Mouse (Mus musculus): ENCODE results near the gene Itga8.

Itga8 gene

DNA sequence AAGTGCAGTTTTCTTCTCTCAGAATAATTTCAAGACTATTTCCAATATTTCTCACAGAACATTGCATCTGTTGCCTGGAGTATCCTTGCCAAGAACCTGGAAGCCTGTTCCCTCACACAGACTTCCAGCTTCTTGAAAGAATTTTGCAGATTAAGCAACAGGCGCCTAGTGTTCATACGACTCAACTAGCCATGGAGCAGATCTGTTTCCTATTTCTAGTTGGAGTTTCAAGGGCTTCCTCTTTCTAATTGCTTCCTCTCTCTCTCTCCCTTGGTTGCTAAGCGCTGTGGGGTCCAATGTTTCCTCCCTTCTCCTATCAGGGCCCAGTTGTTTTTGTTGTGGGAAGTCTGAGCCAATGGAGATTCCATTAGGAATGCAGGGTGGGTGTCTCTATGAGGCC, 7.7 kb downstream of the Itga8 start:
- no peak for DNase-seq (ENCODE audit: low read depth, low spot score)

DNA sequence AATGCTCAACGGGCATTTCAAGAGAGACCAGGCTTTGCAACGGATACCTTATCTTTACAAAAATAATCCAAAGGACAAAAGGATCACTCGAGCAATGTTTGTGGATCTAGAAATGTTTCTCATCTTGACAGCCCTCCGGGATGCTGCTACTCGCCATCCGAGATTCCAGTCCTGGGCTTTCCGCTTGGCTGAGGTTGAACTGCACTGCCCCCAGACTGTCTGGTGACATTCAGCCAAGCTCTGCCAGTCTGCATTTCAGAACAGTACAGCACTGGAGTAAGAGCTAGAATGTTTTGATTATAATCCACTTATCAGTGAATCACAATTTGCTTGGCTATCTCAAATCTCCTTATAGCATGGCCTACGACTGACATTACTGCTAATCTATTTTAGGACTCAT, 8.3 kb downstream of the Itga8 start:
- DNase-seq (ENCODE audit: low read depth, low spot score): no peak

DNA sequence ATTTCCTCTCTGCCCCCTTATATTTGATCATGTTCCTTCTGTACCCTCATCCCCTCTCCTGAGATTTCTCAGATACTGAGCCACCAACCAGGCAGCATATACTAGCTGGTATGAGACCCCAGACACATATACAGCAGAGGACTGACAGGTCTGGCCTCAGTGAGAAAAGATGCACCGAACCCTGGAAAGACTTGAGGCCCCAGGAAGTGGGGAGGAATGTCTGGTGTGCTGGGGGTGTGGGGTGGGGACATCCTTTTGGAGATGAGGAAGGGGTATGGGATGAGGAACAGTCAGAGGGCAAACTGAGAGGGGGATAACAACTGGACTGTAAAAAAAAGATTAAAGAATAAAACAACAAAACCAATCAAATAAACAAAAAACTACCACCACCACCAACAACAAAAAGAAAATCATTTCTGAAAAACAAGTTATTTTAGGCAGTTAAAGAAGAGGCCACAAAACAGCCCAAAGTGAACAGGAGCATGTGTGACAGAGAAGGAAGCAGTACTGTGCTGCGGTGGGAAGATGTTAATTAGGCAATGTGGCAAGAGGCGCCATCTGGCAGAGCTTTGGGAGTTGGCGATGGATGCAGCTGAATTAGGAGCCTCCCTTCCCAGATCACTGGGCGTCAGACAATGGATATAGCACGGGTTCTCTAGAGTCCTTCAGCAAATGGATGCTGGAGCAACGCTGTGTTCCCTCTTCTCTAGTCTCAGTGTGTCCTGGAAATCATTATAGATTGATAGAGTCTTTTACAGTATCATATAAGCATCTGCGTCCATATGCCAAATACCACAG, 9.5 kb downstream of the Itga8 start:
- DNase-seq (ENCODE audit: low read depth, low spot score): no peak

DNA sequence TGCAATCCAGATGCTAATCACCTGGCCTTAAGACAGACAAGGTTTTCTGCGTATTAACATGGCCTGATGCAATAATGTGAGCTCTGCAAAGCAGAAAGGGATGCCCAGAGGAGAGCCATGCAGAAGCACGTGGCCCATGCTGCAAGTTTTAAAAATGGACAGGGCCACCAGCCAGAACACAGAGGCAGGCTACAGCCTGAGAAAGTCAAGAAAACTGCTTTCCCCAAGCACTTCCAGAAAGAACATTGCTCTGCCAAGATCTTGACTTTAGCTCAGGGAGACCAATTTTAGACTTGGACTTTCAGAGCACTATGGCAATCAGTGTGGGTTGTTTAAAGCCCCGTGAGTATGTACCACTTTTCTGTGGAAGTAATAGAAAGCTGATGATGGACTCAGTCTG, 11.5 kb downstream of the Itga8 start:
- DNase-seq (ENCODE audit: low read depth, low spot score): no peak

DNA sequence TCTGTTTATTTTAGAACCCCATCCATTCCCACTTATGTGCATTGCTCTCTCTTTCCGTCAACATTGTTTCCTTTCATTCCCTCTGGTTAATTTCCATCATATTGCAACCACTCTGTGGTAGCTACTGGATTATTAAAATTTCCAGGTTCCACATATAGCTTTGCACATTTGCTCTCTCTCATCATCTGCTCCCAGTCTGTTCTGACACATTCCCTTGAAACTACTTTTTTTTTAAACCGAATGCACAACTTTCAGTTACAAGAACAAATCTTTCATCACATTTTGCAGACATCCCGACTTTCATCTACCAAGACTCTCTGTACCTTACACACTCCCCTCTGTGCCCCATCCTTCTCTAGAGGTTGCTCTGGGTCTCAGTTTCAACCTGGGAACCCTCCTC, 13.9 kb downstream of the Itga8 start:
- no peak for DNase-seq (ENCODE audit: low read depth, low spot score)

DNA sequence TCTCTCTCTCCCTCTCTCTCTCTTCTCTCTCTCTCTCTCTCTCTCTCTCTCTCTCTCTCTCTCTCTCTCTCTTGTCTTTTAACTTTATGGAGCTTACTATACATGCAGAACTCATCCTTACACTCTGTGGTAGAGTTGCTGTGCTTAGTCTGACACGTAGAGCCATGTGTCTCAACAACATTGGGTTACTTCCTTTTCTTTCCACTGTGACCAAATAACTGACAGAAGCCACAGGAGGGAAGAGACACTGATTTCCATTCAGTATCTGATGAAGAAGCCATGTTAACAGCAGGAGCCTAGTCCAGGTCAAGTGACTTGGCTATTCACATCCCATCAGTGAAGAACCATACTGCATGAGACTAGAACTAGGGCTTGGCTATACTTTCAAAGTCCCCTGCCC, 21.1 kb downstream of the Itga8 start:
- DNase-seq (ENCODE audit: low read depth, low spot score): no peak

DNA sequence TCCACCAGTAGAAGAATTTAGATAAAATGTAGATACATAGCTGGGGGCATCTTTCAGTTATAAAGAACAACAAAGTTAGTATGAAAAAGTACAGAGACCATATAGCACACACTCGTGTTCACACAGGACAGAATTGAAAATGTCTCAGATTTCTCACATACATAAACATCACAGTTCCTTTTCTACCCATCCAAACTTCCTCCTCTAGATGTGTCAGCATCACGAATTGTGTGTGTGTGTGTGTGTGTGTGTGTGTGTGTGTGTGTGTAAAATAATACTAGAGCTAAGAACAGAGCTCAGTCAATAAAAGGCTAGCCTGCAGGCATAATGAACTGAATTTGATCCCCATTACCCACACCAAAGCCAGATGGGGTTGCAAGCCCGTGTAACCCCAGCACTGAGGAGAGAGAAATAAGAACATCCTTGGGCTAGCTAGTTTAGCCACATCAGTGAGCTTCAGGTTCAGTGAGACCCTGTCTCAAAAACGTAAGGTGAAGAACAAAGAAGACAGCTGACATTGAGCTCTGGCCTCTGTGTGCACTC, 22.6 kb downstream of the Itga8 start:
- no peak for DNase-seq (ENCODE audit: low read depth, low spot score)

DNA sequence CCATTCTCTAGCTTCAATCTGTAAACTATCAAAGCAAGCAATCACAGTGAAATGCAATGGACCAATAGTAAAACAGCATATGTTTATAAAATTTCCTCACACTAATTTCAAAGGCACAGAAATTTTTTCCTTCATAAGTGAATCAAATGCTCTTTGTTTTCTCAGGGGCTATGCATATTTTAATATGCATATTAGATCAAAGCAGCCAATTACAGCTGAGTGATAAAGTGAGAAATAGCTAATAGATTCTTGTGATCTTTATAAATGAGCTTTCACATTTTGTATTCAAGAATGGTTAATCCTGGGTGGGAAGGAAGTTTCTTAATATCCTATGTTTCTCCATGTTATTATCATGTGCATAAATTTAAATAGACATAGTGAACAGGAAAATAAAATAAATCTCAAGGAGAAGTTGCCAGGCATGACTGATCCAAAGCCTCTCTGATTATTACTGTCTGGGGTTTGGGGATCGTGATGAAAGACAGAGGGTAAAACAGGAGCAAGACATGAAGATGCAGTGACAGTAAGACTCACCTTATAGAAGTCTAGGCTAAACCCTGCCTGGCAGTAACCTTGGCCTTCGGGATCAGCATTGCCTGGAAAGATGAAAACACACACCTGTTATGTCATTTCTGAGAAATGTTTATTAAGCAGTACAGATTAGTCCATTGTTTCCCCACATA, 44.9 kb downstream of the Itga8 start:
- no peak for DNase-seq (ENCODE audit: low read depth, low spot score)

DNA sequence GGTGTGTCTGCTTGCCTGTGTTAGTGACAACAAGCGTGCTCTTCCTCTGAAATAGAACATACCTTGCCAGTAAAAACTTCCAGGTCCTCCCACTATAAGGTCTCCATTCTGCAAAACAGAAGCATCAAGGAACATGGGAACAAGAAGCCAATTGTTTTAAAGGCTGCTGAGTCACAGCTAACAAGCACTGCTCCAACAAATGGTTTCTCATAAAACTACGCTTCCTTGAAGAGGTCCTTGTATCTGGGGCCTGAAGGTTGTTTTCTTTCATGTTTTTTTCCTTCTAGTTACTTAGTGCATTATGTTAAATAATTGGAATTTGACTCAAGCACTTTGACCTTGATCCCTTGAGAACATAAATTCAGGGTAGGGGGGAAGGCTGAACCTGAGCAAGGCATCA, 45.8 kb downstream of the Itga8 start:
- DNase-seq (ENCODE audit: low read depth, low spot score): no peak

DNA sequence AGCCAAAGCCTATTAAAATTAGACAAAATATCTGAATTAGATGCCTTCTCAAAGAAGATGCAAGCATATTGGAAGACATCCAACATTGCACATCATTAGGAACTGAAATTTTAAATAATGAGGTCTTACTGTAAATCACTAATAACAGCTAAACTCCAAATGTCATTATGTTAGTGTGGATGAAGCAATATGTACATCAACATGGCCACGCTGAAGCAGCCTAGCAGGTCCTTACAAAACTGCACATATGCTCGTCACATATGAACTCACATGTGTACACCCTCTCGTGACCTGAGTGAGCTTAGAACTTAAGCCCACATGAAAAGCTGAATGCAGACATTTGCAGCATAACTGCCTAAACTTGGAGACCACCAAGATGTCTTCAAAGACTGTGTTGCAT, 66.4 kb downstream of the Itga8 start:
- DNase-seq (ENCODE audit: low read depth, low spot score): no peak

DNA sequence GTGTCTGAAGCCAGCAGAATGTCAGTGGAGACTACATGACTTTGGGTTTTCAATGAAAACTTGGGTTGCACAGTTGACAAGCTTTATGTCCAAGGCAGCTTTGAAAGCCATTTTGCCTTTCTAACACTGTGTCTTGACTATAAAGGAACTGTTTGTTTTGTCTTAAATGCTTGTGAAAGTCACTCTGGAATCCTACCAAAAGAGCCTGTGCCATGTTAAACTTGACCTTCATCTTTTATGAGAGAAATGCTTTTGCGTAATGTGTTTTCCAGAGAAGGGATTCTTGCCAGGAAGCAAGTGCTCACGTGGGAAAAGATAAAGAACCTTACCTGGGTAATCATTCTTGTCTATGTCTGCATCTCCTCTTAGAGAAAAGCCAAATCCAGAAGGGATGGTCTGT, 72.0 kb downstream of the Itga8 start:
- DNase-seq (ENCODE audit: low read depth, low spot score): no peak

DNA sequence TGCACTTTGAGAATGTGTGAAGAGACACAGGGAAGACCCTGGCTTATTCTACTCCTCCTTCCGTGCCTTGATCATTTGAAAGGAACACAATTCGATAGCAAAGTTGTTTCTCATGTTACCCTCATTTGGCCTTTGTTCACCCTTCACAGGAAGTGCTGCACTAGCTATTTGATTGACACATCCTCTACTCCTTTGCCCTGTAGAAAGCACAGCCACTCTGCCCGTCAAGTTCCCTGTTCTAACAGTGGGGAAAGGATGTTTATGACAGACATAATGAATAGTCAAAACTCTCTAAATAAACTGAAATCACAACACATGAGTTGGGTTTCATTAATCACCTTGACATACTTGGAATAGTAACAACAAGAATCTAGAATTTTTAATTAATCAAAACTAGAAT, 73.4 kb downstream of the Itga8 start:
- DNase-seq (ENCODE audit: low read depth, low spot score): no peak

DNA sequence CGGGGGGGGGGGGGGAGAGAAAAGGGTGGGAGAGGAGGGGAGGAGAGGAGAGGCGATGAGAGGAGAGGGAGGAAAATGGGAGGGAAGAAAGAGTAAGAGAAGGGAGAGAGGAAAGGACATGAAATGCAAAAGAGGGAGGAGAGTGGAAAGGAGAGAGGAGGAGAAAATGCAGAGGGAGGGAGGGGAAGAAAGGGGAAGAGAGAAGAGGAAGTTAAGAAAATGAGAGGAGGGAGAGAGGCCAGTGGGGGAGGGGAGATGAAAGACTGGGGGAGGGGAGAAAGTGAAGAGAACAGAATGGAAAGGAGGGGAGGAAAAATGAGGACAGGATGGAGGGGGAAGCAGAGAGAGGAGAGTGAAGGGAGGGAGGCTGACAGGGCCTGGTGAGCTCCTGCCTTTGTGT, 74.5 kb downstream of the Itga8 start:
- no peak for DNase-seq (ENCODE audit: low read depth, low spot score)

DNA sequence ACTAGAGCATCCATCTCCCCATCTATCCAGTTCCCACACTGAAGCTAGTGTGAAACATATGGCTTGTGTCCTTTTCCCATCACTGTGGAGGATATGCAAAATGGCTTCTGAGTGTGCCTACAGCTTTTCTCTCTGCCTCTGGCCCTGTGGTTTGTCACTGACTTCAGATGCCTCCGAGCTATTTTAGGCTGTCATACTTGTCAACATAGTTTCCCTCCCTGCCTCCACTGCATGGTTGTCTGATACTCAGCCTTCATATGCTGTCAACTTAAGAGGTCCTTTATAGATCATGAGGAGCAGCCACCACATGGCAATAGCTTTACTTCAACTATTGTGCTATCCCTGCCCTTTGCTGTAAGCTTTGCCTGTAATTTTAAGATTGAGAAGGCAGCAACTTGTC, 75.4 kb downstream of the Itga8 start:
- DNase-seq (ENCODE audit: low read depth, low spot score): no peak

DNA sequence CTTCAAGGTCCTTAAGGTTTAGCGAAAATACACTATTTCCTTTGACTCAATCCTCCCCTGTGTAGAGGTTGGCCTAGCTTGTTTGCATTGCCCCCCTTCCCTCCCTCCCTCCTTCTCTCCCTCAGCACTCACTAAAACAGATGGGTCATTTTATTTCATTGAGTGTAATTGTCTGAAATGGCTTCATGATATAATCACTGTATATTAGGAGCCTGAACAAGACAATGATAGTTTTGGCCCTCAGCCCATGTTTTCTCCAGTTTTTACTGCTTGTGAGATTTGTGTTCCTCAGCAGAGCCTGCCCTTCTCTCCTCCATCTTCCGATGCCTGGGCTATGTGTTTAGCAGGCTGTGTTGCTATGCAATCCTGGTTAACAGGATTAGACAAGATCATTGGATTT, 80.1 kb downstream of the Itga8 start:
- no peak for DNase-seq (ENCODE audit: low read depth, low spot score)

DNA sequence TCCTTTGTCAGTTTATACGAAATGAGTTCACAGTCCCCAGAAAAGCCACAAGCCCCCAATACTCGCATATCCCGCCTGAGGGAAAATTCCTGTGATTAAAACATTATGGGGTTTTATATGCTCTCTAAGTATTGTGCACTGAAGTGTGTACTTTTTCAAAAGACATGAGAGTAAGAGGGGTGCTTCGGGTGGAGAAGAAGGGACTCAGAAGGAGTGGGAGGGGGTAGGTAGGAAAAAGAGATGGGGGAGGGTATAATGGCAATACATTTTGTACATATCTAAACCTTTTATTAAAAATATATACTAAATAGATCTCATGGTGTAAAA, 88.3 kb downstream of the Itga8 start:
- DNase-seq (ENCODE audit: low read depth, low spot score): no peak

DNA sequence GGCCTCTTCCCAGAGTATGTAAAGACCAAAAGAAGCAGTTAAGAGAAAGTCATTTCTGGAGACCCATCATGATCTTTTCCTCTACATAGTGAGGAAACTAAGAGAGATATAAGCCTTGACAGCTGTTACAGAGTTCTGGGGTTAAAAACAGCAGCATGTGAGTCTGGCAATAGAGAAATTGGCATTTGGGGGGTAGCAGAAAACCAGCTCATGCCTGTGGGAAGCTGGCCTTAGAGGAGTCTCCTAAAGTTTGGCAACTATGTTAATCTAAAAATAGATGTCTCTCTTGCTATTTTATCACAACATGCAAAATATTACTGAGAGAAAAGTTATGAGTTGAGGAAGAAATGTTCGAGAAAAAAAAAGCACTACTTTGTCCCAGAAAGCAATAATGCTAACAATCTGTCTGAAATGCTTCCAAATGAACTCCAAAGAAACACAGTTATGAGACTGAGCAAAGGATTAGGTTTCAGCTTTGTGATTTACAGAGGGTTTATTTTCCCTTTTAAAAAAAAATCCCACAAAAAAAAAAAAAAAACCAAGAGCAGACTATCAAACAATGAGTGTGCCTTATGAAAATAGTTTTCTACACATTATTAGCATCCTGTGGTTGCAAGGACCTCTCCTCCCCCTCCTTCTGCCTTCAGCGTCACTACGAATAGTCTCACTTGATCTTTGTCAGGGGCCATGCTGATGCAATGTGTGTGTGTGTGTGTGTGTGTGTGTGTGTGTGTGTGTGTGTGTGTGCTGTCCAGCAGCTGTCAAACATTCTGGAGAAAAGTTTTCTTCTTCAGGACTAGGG, 88.9 kb downstream of the Itga8 start:
- no peak for DNase-seq (ENCODE audit: low read depth, low spot score)

DNA sequence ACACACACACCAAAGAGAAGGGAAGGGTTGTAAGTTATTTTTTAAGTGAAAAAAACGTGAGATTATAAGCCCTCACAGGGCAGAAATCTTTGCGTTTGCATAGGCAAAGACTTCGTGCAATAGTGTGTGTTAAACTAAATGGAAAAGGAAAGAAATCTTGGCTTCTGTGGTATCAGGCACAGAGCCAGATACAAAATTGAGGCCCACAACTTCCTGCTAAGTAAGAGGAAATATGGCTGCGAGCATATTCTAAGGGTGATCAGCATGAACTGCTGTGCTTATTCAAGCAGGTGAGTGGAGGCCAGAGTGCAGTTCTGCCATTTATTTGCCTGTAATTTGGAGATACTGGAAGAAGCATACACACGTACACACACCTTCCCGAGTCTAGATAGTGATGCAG, 93.6 kb downstream of the Itga8 start:
- no peak for DNase-seq (ENCODE audit: low read depth, low spot score)

DNA sequence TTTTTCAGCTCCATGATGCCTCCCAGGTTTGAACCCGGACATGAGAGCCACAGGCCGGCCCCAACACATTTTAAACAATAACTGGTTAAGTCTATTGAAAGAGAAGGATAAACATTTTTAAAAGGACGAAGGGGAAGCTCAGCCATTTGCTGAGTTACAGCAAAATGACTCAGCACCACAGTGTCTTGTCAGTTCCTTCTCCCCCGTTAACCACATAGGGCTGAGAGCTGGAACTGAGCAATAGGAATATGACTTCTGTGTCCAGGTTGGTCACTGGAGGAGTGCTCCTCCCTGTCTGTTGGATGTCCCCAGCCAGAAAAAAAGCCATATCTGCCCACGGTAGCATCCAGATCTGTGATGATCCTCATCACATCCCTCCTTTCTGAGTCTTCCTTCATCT, 95.4 kb downstream of the Itga8 start:
- no peak for DNase-seq (ENCODE audit: low read depth, low spot score)

DNA sequence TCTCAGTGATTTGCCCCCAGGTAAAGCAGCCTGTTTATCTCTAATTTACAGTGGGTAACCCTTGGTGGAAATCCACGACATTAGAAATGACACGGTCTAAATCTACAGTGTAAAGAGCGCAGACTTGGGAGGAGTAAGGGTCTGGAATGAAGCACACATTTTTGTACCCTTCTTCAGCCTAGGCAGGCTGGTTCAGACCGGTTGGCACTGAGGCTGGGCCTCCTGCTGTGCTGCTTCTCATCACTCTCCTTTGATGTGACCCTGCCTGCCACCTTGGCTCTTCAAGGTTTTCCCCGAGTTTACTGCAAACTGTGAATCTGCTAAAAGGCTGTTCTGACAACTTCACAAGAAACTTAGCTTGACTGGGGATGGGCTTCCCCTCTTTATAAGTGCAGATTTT, 95.8 kb downstream of the Itga8 start:
- peak; percentile 88 for DNase-seq (ENCODE audit: low read depth, low spot score)

DNA sequence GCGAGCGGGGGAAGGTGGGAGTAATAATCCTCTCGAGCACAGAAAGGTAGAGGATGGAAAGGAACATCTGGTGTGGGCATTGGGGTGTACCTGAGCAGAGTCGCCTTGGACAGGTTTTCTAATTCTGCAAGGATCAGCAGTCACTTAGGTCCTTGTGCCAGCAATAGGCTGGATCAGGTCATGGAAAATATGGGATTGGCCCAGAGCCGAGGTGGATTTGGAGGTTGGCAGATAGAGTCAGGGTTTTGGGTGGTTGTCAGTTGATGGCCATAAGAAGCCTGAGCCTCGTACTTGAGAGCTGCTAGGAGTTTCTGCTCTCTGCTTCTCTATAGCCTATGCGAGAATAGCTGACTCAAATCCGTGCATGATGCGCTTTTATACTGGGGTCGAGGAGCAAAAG, 98.5 kb downstream of the Itga8 start:
- no peak for DNase-seq (ENCODE audit: low read depth, low spot score)

DNA sequence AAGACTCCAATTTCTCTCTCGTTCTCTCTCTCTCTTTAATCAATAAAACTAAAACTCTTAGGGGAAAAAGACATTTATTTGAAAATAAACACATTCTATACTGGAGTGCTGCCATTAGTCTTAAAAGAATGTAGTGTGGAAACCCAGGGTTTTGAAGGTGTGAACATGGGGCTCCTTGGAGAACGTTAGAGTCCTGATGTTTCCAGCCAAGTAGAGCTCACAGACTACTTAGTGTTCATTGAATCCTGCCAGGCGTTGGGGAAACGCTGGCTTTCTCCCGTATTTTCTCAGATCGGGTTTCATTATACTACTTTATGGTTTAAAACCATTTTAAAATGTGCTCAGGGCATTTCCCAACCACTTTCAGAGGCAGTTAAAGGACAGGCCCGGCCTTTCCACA, 103.0 kb downstream of the Itga8 start:
- no peak for DNase-seq (ENCODE audit: low read depth, low spot score)

DNA sequence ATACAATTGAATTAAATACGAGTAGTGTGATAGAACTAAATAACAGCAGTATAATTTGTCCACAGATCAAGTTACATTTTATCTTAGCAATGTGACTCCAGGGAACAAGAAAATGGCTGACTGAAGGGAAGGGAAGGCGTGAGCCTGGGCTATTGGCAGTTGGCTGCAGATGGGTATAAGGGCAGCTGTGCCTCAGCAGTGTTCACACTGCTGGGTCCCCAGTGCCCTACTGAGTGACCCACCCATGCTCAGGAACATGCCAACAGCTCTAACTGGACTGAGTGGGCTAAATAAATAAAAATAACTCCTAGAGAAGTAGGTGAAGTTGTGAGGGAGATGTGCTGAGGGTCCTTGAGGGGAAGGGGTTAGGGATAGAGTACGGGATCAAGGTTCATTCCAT, 103.5 kb downstream of the Itga8 start:
- no peak for DNase-seq (ENCODE audit: low read depth, low spot score)

Measured in ZHBTc4 (cell line).